Mouse (Mus musculus): ENCODE results near the gene Olfr187. TPM values are rescaled to one million over a fixed set of nuclear protein-coding genes. Genes with fewer than 3 reads are reported as not detected.
"Not testable (repeated sequence)": the region's sequence is repeated elsewhere in the genome, so short reads cannot be mapped to it uniquely, and the experiment has no call there.

The Olfr187 gene
- not detected in 2 replicates for polyA plus RNA-seq (2015; fragmentation: Nextera tagmentation; extraction: Ambion mirVana)

DNA sequence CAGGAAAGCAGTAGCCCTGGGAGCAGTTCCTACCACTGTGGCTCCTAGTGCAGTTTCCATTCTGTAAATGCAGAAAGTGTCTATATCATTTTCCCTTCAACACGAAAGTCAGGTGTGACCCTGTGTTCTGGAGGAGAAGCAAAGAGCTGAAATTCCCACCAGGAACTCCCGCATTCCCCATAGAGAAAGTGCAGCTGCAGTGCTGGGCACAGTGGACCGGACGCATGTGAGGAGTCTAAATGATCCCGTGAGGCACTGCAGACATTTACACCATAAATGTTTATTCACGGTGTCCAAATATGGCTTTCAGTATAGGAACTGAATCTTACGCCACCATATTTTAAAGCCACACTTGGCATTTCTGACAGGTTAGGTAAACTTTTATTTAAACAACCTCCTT lies at the start of gene Olfr187:
TSS of gene Olfr187 (minus strand) at position 58 of the 400 bp plus-strand sequence.
- H3K36me3 ChIP-seq: no peaks in the 10 kb centered on the region
- no peaks in the 10 kb centered on the region for H3K27me3 ChIP-seq
- H3K4me1 ChIP-seq (replicated peaks): no peaks in the 10 kb centered on the region
- H3K9me3 ChIP-seq (replicated peaks): no peaks in the 10 kb centered on the region
- WGBS: 80% methylated on average over 7 of the region's 7 CpGs
- H3K9ac ChIP-seq: no peak within 1 kb of the TSS
- H3K4me3 ChIP-seq: no peak within 1 kb of the TSS
- H3K4me2 ChIP-seq: no peak within 1 kb of the TSS
- no peak for ATAC-seq (replicated peaks; ENCODE audit: insufficient number of reproducible peaks, insufficient read depth, low FRiP score, low read depth)
- no peak within 1 kb of the TSS for H3K27ac ChIP-seq

DNA sequence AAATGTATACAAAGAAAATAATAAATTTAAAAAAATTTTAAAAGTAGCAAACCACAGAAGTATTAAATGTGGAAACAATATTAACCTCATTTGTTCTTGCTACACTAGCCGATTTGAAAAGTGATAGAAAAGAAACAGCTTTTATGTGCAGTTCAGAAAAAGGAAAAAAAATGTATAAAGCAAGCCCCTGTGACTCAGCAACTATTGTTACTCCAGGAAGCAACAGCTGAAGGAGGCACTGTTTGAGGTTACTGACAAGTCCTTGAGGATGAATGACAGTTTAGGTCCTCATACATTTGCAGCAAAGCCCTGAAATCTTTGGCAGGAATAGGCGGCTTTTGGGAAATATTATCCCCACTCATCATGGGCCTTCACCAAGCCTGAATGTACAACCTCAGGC lies 41.5 kb upstream of the Olfr187 start:
- H3K4me1 ChIP-seq (replicated peaks); H3K9ac ChIP-seq; H3K27me3 ChIP-seq; ATAC-seq (replicated peaks; ENCODE audit: insufficient number of reproducible peaks, insufficient read depth, low FRiP score, low read depth); H3K4me2 ChIP-seq; H3K36me3 ChIP-seq; H3K9me3 ChIP-seq (replicated peaks); H3K27ac ChIP-seq; H3K4me3 ChIP-seq: not testable (repeated sequence)
- WGBS: 69% methylated on average over 2 of the region's 2 CpGs

DNA sequence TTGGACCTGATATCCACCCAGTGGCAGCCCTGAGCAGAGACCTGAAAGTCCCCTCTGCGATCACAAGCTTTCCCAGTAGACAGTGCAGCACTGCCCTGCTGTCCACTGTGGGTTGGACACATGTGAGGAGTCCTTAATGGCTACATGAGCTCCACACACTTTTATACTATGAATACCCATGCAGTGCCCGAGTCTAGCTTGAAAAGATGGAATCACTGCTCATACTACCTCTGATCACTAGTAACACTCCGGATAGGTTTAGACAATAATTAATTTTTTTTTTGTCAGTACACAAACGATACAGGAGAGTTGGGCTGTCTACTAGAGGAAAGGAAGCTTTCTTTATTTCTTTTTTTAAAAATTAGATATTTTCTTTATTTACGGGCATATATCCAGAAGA lies 38.3 kb upstream of the Olfr187 start, which contains the start of gene Olfr190:
TSS of gene Olfr190 (minus strand) at position 101 of the 400 bp plus-strand sequence.
- no peaks in the 10 kb centered on the region for H3K9me3 ChIP-seq (replicated peaks)
- no peaks in the 10 kb centered on the region for H3K27me3 ChIP-seq
- H3K36me3 ChIP-seq: no peaks in the 10 kb centered on the region
- no peak within 1 kb of the TSS for H3K9ac ChIP-seq
- no peak for ATAC-seq (replicated peaks; ENCODE audit: insufficient number of reproducible peaks, insufficient read depth, low FRiP score, low read depth)
- WGBS: 82% methylated on average over 5 of the region's 5 CpGs
- no peak within 1 kb of the TSS for H3K4me2 ChIP-seq
- no peak within 1 kb of the TSS for H3K4me3 ChIP-seq
- no peak within 1 kb of the TSS for H3K27ac ChIP-seq
- H3K4me1 ChIP-seq (replicated peaks): no peaks in the 10 kb centered on the region

DNA sequence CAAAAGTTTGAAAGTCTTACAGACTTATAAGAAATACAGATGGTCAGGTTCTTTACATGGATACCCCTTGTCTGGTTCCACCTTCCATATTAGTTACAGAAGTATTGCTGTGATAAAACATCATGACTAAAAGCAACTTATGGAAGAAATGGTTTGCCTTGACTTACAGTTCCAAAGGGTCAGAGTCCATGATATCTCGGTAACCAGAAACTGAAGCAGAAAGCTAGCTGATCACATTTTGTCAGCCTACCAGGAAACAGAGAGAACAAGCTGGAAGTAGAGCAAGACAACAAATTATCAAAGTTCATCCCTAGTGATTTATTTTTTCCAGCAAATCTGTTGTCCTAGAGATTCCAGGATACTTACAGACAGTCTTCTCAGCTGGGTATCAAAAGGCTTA lies 34.0 kb upstream of the Olfr187 start:
- H3K9me3 ChIP-seq (replicated peaks): no peaks in the 10 kb centered on the region
- WGBS: 76% methylated on average over 1 of the region's 1 CpGs
- no peak overlapping the region for H3K27ac ChIP-seq
- H3K4me2 ChIP-seq: no peak overlapping the region
- no peaks in the 10 kb centered on the region for H3K4me1 ChIP-seq (replicated peaks)
- H3K9ac ChIP-seq: no peak overlapping the region
- H3K4me3 ChIP-seq: no peak overlapping the region
- no peak for ATAC-seq (replicated peaks; ENCODE audit: insufficient number of reproducible peaks, insufficient read depth, low FRiP score, low read depth)
- no peaks in the 10 kb centered on the region for H3K36me3 ChIP-seq
- no peaks in the 10 kb centered on the region for H3K27me3 ChIP-seq

DNA sequence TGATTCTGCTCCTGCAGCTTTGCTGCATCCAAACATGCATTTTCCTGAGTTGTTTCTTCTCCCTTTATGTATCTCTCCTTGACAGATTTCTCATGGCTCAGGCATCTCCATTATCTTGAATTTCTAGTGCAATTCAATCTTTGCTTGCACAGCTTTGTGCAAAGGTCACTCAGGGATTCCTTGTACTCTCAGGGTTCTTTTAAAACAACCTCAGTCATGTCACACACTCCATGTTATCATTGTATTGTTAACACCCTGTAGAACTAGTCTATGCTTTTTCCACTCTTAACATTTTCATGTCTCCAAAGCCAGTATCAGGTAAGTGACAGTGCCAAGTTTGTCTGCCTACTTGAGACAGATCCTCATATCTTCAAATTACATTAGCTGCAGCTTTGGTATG lies 32.2 kb upstream of the Olfr187 start:
- Histone ChIP-seq H3K4me2 (no peak overlapping the region), H3K4me1 (replicated peaks) (no peaks in the 10 kb centered on the region), H3K36me3 (no peaks in the 10 kb centered on the region), H3K9ac (no peak overlapping the region), H3K27ac (no peak overlapping the region), H3K9me3 (replicated peaks) (no peaks in the 10 kb centered on the region), H3K4me3 (no peak overlapping the region), H3K27me3 (no peaks in the 10 kb centered on the region)
- ATAC-seq (replicated peaks; ENCODE audit: insufficient number of reproducible peaks, insufficient read depth, low FRiP score, low read depth): no peak

DNA sequence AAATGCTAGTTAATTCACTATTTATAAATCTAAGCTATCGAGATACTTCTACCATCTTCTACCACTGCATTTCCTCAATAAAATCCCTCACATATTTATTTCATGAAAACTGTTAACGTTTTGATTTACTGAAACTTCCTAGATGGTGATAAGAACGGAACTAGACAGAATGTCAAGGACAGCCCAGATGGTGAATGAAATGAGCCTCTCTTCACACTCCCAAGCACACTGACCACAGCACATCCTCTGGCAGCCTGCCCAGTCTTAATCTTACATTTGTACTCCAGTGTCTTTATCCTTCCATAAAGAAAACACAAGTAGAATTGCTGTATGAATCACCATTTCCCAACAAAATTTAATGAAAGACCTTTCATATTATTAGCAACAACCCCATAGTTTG lies 22.8 kb upstream of the Olfr187 start:
- ATAC-seq (replicated peaks; ENCODE audit: insufficient number of reproducible peaks, insufficient read depth, low FRiP score, low read depth); H3K27me3 ChIP-seq; H3K27ac ChIP-seq; H3K4me3 ChIP-seq; H3K36me3 ChIP-seq; H3K4me1 ChIP-seq (replicated peaks); H3K9ac ChIP-seq; H3K9me3 ChIP-seq (replicated peaks); H3K4me2 ChIP-seq: not testable (repeated sequence)
- WGBS: 32% methylated on average over 3 of the region's 3 CpGs

DNA sequence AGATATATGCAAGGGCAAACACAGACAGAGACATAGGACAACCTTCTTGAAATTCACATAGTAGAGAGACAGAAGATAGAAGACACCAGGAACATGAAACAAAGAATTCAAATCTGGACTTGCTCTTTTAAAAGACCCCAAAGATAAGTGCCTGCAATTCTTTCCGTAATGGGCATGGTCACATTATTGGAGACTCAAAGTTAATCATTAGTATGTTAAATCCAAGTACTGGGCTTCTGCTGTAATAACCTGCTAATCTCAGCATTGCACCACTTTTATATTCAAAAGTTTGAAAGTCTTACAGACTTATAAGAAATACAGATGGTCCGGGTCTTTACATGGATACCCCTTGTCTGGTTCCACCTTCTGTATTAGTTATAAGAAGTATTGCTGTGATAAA lies 9.7 kb upstream of the Olfr187 start:
- not testable (repeated sequence) for ATAC-seq (replicated peaks; ENCODE audit: insufficient number of reproducible peaks, insufficient read depth, low FRiP score, low read depth); H3K36me3 ChIP-seq; H3K27me3 ChIP-seq; H3K4me1 ChIP-seq (replicated peaks); H3K9me3 ChIP-seq (replicated peaks); H3K27ac ChIP-seq; H3K4me2 ChIP-seq; H3K9ac ChIP-seq; H3K4me3 ChIP-seq
- 87% methylated on average over 2 of the region's 2 CpGs for whole genome bisulfite sequencing

DNA sequence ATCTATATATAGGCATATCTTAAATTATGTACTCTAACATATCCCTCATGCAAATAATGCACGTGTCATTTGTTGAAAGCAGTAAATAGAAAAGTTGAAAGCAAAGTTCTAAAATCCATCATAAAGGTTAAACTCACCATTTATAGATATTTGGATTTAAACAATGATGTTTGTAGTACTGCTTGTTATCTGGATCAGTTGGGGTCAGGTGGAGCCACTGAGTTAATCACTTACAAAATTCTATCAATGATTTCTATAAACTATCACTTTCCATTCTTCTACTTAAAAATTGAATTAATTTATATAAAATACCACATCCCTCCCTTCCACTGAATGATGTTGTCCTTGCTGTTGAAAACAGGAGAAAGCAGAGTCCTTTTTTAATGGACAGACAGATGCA lies 9.3 kb upstream of the Olfr187 start:
- no peak for ATAC-seq (replicated peaks; ENCODE audit: insufficient number of reproducible peaks, insufficient read depth, low FRiP score, low read depth)
- 59% methylated on average over 1 of the region's 1 CpGs for WGBS

DNA sequence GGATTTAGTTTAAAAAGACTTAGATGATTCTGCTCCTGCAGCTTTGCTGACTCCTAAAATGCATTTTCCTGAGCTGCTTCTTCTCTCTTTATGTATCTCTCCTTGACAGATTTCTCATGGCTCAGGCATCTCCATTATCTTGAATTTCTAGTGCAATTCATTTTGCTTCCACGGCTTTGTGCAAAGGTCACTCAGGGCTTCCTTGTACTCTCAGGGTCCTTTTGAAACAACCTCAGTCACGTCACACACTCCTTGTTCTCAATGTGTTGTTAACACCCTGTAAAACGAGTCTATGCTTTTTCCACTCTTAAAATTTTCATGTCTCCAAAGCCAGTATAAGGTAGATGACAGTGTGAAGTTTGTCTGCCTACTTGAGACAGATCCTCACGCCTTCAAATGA lies 8.0 kb upstream of the Olfr187 start:
- no peak overlapping the region for H3K4me3 ChIP-seq
- H3K9me3 ChIP-seq (replicated peaks): no peaks in the 10 kb centered on the region
- 50% methylated on average over 4 of the region's 4 CpGs for WGBS
- no peaks in the 10 kb centered on the region for H3K4me1 ChIP-seq (replicated peaks)
- no peak for ATAC-seq (replicated peaks; ENCODE audit: insufficient number of reproducible peaks, insufficient read depth, low FRiP score, low read depth)
- H3K27ac ChIP-seq: no peak overlapping the region
- H3K36me3 ChIP-seq: no peaks in the 10 kb centered on the region
- no peak overlapping the region for H3K4me2 ChIP-seq
- H3K9ac ChIP-seq: no peak overlapping the region
- H3K27me3 ChIP-seq: no peaks in the 10 kb centered on the region

More for the DNA sequence above, 9.3 kb upstream of the Olfr187 start:
- Histone ChIP-seq H3K9me3 (replicated peaks) (no peaks in the 10 kb centered on the region), H3K9ac (no peak overlapping the region), H3K4me3 (no peak overlapping the region), H3K4me2 (no peak overlapping the region), H3K27me3 (no peaks in the 10 kb centered on the region), H3K4me1 (replicated peaks) (no peaks in the 10 kb centered on the region), H3K27ac (no peak overlapping the region), H3K36me3 (no peaks in the 10 kb centered on the region)

DNA sequence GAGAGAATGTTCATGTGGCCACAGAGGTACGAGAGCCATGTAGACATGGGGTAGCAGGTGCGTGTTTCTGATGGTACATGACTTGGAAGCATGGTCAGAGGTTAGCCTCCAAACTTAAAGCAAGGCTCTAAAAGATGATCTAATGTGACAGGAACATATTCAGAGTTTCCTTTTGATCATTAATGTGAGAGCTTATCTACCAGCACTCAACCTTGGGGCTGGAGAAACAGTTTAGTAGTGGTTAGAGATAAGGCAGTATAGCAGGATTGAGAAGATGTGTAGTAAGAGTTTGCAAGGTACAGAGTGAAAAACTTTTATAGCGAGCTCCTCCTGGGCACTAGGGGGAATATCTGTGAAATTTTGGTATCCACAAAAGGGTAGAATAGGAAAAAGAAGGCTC lies 6.3 kb upstream of the Olfr187 start:
- H3K9me3 ChIP-seq (replicated peaks): no peaks in the 10 kb centered on the region
- no peak overlapping the region for H3K4me2 ChIP-seq
- H3K27me3 ChIP-seq: no peaks in the 10 kb centered on the region
- H3K4me3 ChIP-seq: no peak overlapping the region
- 72% methylated on average over 3 of the region's 3 CpGs for WGBS
- no peak overlapping the region for H3K9ac ChIP-seq
- no peaks in the 10 kb centered on the region for H3K36me3 ChIP-seq
- H3K4me1 ChIP-seq (replicated peaks): no peaks in the 10 kb centered on the region
- no peak overlapping the region for H3K27ac ChIP-seq
- ATAC-seq (replicated peaks; ENCODE audit: insufficient number of reproducible peaks, insufficient read depth, low FRiP score, low read depth): no peak

DNA sequence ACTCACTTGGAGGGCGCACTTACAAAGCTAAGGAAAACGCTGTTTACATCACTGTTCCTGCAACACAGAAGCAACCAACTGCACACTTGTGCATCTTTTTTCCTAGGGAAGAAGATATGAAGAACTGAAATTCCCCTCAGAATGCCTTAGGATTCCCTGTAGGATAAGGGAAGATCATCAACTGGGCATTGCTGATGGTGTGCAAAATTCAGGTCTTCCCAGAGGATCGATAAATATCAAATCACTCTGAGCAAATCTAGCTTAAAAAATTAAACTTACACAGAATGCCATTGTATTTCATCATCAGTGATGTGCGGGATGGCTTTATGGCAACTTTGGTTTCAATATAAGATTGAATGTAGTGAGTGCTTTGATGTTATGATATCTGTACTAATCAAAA lies 9.4 kb downstream of the Olfr187 start, which contains the start of gene Olfr186:
TSS of gene Olfr186 (minus strand) at position 101 of the 400 bp plus-strand sequence.
- H3K27me3 ChIP-seq: no peaks in the 10 kb centered on the region
- ATAC-seq (replicated peaks; ENCODE audit: insufficient number of reproducible peaks, insufficient read depth, low FRiP score, low read depth): no peak
- H3K36me3 ChIP-seq: no peaks in the 10 kb centered on the region
- H3K9me3 ChIP-seq (replicated peaks): no peaks in the 10 kb centered on the region
- no peak within 1 kb of the TSS for H3K4me2 ChIP-seq
- no peaks in the 10 kb centered on the region for H3K4me1 ChIP-seq (replicated peaks)
- H3K4me3 ChIP-seq: no peak within 1 kb of the TSS
- H3K9ac ChIP-seq: no peak within 1 kb of the TSS
- WGBS: 84% methylated on average over 4 of the region's 4 CpGs
- no peak within 1 kb of the TSS for H3K27ac ChIP-seq

DNA sequence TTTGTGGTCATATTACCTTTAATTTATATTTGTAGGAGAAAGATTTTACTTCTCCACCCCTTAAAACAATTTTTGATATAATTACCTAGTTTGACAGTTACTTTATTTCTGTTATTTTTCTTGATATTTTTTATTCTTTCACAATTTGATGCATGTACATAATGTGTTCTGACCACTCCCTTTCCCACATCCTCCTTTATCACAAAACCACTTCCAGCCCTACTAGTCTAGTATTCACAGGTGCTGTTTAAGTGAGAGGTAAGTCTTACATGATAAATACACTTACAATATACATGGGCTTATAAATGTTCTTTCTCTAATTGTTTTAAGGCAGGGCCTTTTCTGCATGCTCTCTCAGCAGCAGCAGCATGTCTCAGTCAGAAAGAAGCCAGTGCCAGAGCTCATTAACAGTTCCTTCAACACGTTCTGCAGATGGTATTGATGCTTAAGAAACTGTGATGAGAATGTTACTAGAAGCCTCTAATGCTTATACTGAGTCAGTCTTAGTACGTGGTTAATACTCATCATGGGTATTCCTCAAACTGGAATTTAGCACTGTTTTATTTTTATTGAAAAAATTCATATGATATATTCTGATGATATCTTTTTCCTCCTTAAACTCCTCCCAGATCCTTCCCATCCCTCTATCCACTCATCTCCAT lies 26.1 kb downstream of the Olfr187 start:
- ATAC-seq (replicated peaks; ENCODE audit: insufficient number of reproducible peaks, insufficient read depth, low FRiP score, low read depth): no peak
- H3K27ac ChIP-seq: no peak overlapping the region
- no peak overlapping the region for H3K9ac ChIP-seq
- no peaks in the 10 kb centered on the region for H3K9me3 ChIP-seq (replicated peaks)
- 57% methylated on average over 2 of the region's 2 CpGs for WGBS
- no peaks in the 10 kb centered on the region for H3K4me1 ChIP-seq (replicated peaks)
- no peak overlapping the region for H3K4me3 ChIP-seq
- H3K27me3 ChIP-seq: no peaks in the 10 kb centered on the region
- no peak overlapping the region for H3K4me2 ChIP-seq
- no peaks in the 10 kb centered on the region for H3K36me3 ChIP-seq

Data from heart, embryonic 15.5 days (tissue).